Mouse (Mus musculus) kidney, postnatal 25 days (tissue): Measurements from ENCODE around the gene Kcnip4.

Experiments used
- DNase-seq, 2 experiments: peaks; one replicate each; pipeline ENCODE4 v3.0.0; 2021; ENCODE audit warnings: mixed read lengths in 2 of 2

Gene Kcnip4

GRCm38 (mm10) chr5:49244414-49244813 lies 280.3 kb downstream of the Kcnip4 start:
- no peak for DNase-seq

- peak; percentile 14 to 35 for DNase-seq
These were observed 283.0 kb downstream of the Kcnip4 start for GRCm38 (mm10) chr5:49241708-49242107.

- DNase-seq = no peak
These were observed 323.4 kb downstream of the Kcnip4 start for GRCm38 (mm10) chr5:49201164-49201756.

GRCm38 (mm10) chr5:49188236-49188635 lies 336.5 kb downstream of the Kcnip4 start:
- DNase-seq = no peak

- no peak for DNase-seq
These were observed 374.4 kb downstream of the Kcnip4 start for GRCm38 (mm10) chr5:49150116-49150811.

GRCm38 (mm10) chr5:49149684-49150083 lies 375.0 kb downstream of the Kcnip4 start:
- DNase-seq = no peak

- DNase-seq = no peak
These were observed 429.3 kb downstream of the Kcnip4 start for GRCm38 (mm10) chr5:49095432-49095831.

GRCm38 (mm10) chr5:49094945-49095344 lies 429.8 kb downstream of the Kcnip4 start:
- no peak for DNase-seq

GRCm38 (mm10) chr5:49094306-49094705 lies 430.4 kb downstream of the Kcnip4 start:
- no peak for DNase-seq

GRCm38 (mm10) chr5:49090122-49090680 lies 434.5 kb downstream of the Kcnip4 start:
- peak; percentile 69 to 88 for DNase-seq

- no peak for DNase-seq
These were observed 459.1 kb downstream of the Kcnip4 start for GRCm38 (mm10) chr5:49065646-49066045.

- no peak for DNase-seq
These were observed 465.8 kb downstream of the Kcnip4 start for GRCm38 (mm10) chr5:49058926-49059325.

- DNase-seq = no peak
These were observed 466.9 kb downstream of the Kcnip4 start for GRCm38 (mm10) chr5:49057636-49058340.

GRCm38 (mm10) chr5:49047960-49048359 lies 476.7 kb downstream of the Kcnip4 start:
- no peak for DNase-seq

- DNase-seq = no peak
These were observed 483.4 kb downstream of the Kcnip4 start for GRCm38 (mm10) chr5:49041259-49041845.

- DNase-seq = no peak
These were observed 527.3 kb downstream of the Kcnip4 start for GRCm38 (mm10) chr5:48997359-48997758.

- DNase-seq = no peak
These were observed 535.5 kb downstream of the Kcnip4 start for GRCm38 (mm10) chr5:48989145-48989659.

GRCm38 (mm10) chr5:48942378-48943088 lies 582.2 kb downstream of the Kcnip4 start:
- no peak for DNase-seq

GRCm38 (mm10) chr5:48931881-48932280 lies 592.8 kb downstream of the Kcnip4 start:
- no peak for DNase-seq

GRCm38 (mm10) chr5:48890216-48890615 lies 634.5 kb downstream of the Kcnip4 start:
- no peak for DNase-seq

- DNase-seq = no peak
These were observed 635.1 kb downstream of the Kcnip4 start for GRCm38 (mm10) chr5:48889395-48890194.
